In the genomic region with DNA sequence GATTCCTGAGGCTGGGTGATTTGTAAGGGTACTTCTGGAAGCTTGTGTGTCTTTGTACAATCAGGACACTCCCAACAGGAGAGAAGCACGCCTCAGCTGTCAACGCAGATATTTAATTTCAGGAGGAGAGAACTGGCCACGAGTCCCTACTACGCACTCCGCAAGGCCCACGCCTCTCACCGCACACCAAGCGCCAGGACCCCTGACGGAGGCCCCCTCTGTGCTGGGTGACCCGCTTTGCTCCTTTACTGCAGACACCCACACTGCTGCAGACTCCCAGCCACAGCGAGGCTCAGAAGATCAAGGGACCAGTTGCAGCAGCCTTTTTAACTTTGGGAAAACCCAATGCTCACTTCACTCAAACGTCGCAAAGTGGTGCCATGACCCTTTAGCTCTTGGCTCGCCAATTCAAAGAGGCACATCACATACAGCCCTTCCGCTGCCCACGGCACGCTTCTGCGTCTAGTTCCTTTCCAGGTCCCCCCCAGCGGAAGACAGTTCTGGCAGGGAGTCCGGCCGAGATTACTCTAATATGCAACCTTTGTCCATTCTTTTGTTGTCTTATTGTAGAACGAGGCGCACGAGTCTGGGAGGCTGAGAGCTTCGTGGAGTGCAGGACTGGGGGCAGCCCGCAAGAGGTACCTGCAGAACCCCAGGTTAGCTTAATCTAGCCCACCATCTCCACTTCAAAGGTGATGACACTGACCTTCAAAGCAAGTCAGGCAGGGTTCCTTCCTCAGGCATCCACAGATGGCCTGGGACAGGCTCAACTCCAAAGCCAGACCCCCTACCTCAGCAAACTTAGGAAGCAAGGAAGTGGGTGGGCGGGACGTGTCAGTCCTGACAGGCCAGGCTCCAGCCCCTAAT, we compare ENCODE assay signal across 8 mouse cellular contexts. TPM values are rescaled to one million over a fixed set of nuclear protein-coding genes. Genes with fewer than 3 reads are reported as not detected.
DNase-seq lines count a peak whose midpoint lies in the region; ATAC-seq lines count a peak whose summit lies in the region.

No protein-coding gene starts in this region.

- H3K4me3 ChIP-seq in kidney, embryonic 14.5 days (ENCODE audit: low read length): peak overlapping the region; percentile 73
- H3K4me3 ChIP-seq in forebrain, embryonic 10.5 days: peak overlapping the region; percentile 89
- H3K4me3 ChIP-seq in neural tube, embryonic 13.5 days: peak overlapping the region; percentile 79

- H3K36me3 ChIP-seq in kidney, embryonic 14.5 days (ENCODE audit: control insufficient read depth, insufficient read depth, low read length): no peaks in the 10 kb centered on the region
- H3K36me3 ChIP-seq in forebrain, embryonic 10.5 days (replicated peaks): no peaks in the 10 kb centered on the region
- H3K36me3 ChIP-seq in neural tube, embryonic 13.5 days: no peaks in the 10 kb centered on the region

- WGBS in kidney, embryonic 14.5 days: 18% methylated on average over 28 of the region's 28 CpGs
- 55% methylated on average over 28 of the region's 28 CpGs for WGBS in forebrain, embryonic 10.5 days
- WGBS in neural tube, embryonic 13.5 days: 34% methylated on average over 28 of the region's 28 CpGs

- ATAC-seq in kidney, embryonic 14.5 days (ENCODE audit: low FRiP score, low TSS enrichment): peak; percentile 53
- peak; percentile 36 for ATAC-seq in neural tube, embryonic 13.5 days (ENCODE audit: low read depth)

- H3K4me2 ChIP-seq in kidney, embryonic 14.5 days (replicated peaks; ENCODE audit: low read depth, low read length): peak overlapping the region; percentile 80
- H3K4me2 ChIP-seq in neural tube, embryonic 13.5 days: peak overlapping the region; percentile 98

- no peaks in the 10 kb centered on the region for H3K9me3 ChIP-seq in kidney, embryonic 14.5 days (ENCODE audit: control insufficient read depth, low read length)
- H3K9me3 ChIP-seq in forebrain, embryonic 10.5 days: no peaks in the 10 kb centered on the region
- H3K9me3 ChIP-seq in neural tube, embryonic 13.5 days: no peaks in the 10 kb centered on the region

- H3K4me1 ChIP-seq in kidney, embryonic 14.5 days (ENCODE audit: control insufficient read depth, insufficient read depth, low read length): peaks cover 14% of the 10 kb centered on the region; the same call in 1 of the 2 replicates
- H3K4me1 ChIP-seq in forebrain, embryonic 10.5 days: peaks cover 64% of the 10 kb centered on the region
- peaks cover 27% of the 10 kb centered on the region for H3K4me1 ChIP-seq in neural tube, embryonic 13.5 days (replicated peaks)

- DNase-seq in kidney, adult 18-20 months: no peak
- peak; percentile 20 to 28 for DNase-seq in adrenal gland, postnatal 36 days
- no peak for DNase-seq in forebrain, embryonic 10.5 days (ENCODE audit: extremely low spot score, low spot score)
- peak; percentile 33 for DNase-seq in kidney, postnatal 14 days
- DNase-seq in layer of hippocampus, postnatal 10 days (ENCODE audit: low spot score in 2 of 2): no peak
- DNase-seq in urinary bladder, adult 2 months (ENCODE audit: low spot score): no peak

- H3K27me3 ChIP-seq in kidney, embryonic 14.5 days (ENCODE audit: control insufficient read depth, insufficient read depth, low read length): no peaks in the 10 kb centered on the region
- peaks cover 83% of the 10 kb centered on the region for H3K27me3 ChIP-seq in forebrain, embryonic 10.5 days (ENCODE audit: poor library complexity, severe bottlenecking)
- peaks cover 12% of the 10 kb centered on the region; the same call in 1 of the 2 replicates for H3K27me3 ChIP-seq in neural tube, embryonic 13.5 days

- H3K9ac ChIP-seq in kidney, embryonic 14.5 days (ENCODE audit: low read depth, low read length): peak overlapping the region; percentile 87; the same call in 1 of the 2 replicates
- peak overlapping the region; percentile 83 for H3K9ac ChIP-seq in neural tube, embryonic 13.5 days

- H3K27ac ChIP-seq in kidney, embryonic 14.5 days (ENCODE audit: low read depth, low read length): no peak overlapping the region
- H3K27ac ChIP-seq in forebrain, embryonic 10.5 days: peak overlapping the region; percentile 93; the same call in 1 of the 2 replicates
- no peak overlapping the region for H3K27ac ChIP-seq in neural tube, embryonic 13.5 days (replicated peaks)

RNA-seq across cellular contexts. Expression of a gene that starts 1.2 kb away (rescaled TPM):
- polyA plus RNA-seq in kidney, embryonic 14.5 days (2014; fragmentation: Nextera tagmentation; extraction: Ambion mirVana): 85.6 and 93.3 TPM in 2 replicates
- 10 to 100 TPM; 76.7 to 81.8 TPM for total RNA-seq in adrenal gland, postnatal 36 days (2021)
- polyA plus RNA-seq in forebrain, embryonic 10.5 days (2016; fragmentation: Nextera tagmentation; extraction: Ambion mirVana): 57.5 and 59.0 TPM in 2 replicates
- 58.6 and 73.1 TPM in 2 replicates for polyA plus RNA-seq in neural tube, embryonic 13.5 days (2015; fragmentation: Nextera tagmentation; extraction: Ambion mirVana)
- 10 to 100 TPM; 98.7 to 99.2 TPM for total RNA-seq in layer of hippocampus, postnatal 10 days (2021)
- 60.7 and 70.8 TPM in 2 replicates for polyA plus RNA-seq in urinary bladder, adult 2 months (2012; rRNA removed)

Comparison
In these comparisons a context has a peak if more than half of its experiments do, and no peak if none do; other contexts are left out.
1. DNase-seq: peak in adrenal gland, postnatal 36 days (2 of 2) and kidney, postnatal 14 days (single experiment); none in kidney, adult 18-20 months (single experiment), forebrain, embryonic 10.5 days (single experiment), layer of hippocampus, postnatal 10 days (0 of 2) and urinary bladder, adult 2 months (single experiment).
2. Peak in every context shown above with its lines, with median percentiles within 50 percentile points of each other: H3K4me3 ChIP-seq.